Mouse (Mus musculus): Measurements from ENCODE around the gene Cops8.

Cops8 gene

DNA sequence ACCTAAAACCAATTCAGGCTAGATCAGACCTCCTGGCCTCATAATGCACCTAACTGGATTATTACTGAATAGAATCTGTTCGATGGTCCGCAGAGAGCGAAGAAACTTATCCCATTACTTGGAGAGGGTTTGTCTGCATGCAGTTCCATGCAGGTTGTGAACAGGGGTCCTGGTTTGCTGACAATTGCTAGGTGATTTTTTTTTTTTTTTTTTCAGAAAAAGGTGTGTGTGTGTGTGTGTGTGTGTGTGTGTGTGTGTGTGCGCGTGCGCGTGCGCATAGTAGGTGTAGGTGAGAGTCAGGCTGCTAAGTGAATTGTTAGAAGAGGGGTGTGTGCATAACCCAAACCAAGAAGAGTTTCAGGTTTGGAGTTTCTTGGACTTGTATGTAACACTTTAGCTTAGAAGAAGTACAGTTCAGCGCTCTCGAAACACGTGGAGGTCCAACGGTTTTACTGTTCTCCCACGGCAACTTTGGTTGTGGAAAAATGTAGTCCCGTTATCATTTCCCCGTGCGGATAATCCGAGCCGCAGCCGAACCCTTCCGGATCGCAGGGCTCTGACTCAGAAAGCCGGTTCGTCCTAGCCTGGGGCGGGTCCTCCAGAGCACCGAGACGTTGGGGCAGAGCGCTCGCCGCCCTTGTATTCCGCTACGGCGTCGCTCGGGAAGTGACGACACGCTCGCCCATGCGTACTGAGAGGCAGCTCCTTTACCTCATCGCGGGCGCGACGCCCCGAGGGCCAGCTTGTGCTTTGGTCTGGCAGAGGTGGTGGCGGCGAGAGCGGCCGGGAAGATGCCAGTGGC is at the start of gene Cops8:
Gene Cops8 (plus strand): TSS at position 223 of the 802 bp plus-strand sequence.
- Histone ChIP-seq H3K4me1 (replicated peaks; ENCODE audit: low read depth, low read length) (peaks cover 19% of the 10 kb centered on the region), H3K4me3 (replicated peaks; ENCODE audit: low read length) (peak within 1 kb of the TSS; percentile 89), H3K27me3 (ENCODE audit: insufficient read depth, low read length) (peaks cover 6% of the 10 kb centered on the region; the same call in 1 of the 2 replicates), H3K36me3 (ENCODE audit: insufficient read depth, low read length) (peaks cover 32% of the 10 kb centered on the region), H3K9me3 (ENCODE audit: low read length) (no peaks in the 10 kb centered on the region)
- no peak for TF ChIP-seq POU5F1 (IDR thresholded peaks at IDR 0.05; ENCODE audit: borderline replicate concordance, low read length)
- TF ChIP-seq NANOG (IDR thresholded peaks at IDR 0.05; ENCODE audit: borderline replicate concordance, low read length): no peak
- no peak for TF ChIP-seq CTCF (conservative IDR thresholded peaks at IDR 0.05; ENCODE audit: low read length)

DNA sequence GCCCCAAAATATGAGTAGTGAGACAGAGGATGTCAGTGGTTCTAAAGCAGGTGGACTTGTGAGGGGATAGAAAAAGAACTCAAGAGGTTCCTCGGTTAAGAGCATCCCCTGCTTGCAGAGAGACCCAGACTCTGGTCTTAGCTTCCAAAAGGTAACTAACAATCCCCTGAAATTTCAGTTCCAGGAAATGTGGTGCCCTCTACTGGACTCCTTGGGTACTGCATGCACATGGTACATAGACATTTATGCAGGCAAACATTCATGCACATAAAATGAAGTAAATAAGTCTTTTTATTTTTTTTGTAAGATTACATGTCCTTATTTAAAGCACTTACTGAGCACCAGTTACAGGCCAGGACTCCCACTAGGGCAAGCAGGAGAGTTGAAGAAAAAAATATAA is 45.6 kb upstream of the Cops8 start:
- no peaks in the 10 kb centered on the region for H3K36me3 ChIP-seq (ENCODE audit: insufficient read depth, low read length)
- TF ChIP-seq POU5F1 (IDR thresholded peaks at IDR 0.05; ENCODE audit: borderline replicate concordance, low read length) (no peak), CTCF (conservative IDR thresholded peaks at IDR 0.05; ENCODE audit: low read length) (peak; percentile 95), NANOG (IDR thresholded peaks at IDR 0.05; ENCODE audit: borderline replicate concordance, low read length) (no peak)
- H3K4me3 ChIP-seq (replicated peaks; ENCODE audit: low read length): no peak overlapping the region
- H3K9me3 ChIP-seq (ENCODE audit: low read length): no peaks in the 10 kb centered on the region
- peaks cover 11% of the 10 kb centered on the region for H3K4me1 ChIP-seq (replicated peaks; ENCODE audit: low read depth, low read length)
- peaks cover 8% of the 10 kb centered on the region for H3K27me3 ChIP-seq (ENCODE audit: insufficient read depth, low read length)

DNA sequence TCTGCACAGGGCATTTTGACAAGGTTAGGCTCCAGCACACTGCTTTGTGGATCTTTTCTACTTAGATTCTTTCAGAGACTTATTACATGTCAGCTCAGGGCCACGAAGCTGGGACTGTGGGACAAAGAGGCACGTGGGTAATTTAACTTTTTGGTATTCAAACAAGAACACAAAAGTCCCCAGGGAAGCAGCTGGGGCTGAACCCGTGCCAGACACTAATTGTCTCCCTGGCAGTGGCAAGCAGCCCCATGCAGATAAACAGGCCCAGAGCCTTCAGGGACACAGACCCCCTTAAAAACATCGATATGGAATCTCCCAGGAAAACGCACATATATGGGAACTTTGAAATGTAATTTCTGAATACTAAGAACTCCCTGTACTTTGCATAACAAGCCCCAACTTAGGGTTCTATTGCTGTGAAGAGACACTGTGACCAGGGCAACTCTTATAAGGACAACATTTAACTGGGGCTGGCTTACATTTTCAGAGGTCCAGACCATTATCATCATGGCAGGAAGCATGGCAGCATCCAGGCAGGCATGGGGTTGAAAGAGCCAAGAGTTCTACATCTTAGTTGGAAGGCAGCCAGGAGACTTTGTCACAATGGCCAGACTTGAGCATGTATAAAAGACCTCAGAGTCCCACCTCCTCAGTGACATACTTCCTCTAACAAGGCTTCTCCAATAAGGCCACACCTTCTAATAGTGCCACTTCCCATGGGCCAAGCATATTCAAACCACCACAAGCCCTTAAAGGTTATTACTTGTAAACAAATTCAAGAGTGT is 41.6 kb upstream of the Cops8 start:
- peaks cover 11% of the 10 kb centered on the region for H3K4me1 ChIP-seq (replicated peaks; ENCODE audit: low read depth, low read length)
- no peaks in the 10 kb centered on the region for H3K36me3 ChIP-seq (ENCODE audit: insufficient read depth, low read length)
- no peak for TF ChIP-seq CTCF (conservative IDR thresholded peaks at IDR 0.05; ENCODE audit: low read length)
- no peak for TF ChIP-seq POU5F1 (IDR thresholded peaks at IDR 0.05; ENCODE audit: borderline replicate concordance, low read length)
- TF ChIP-seq NANOG (IDR thresholded peaks at IDR 0.05; ENCODE audit: borderline replicate concordance, low read length): no peak
- H3K9me3 ChIP-seq (ENCODE audit: low read length): no peaks in the 10 kb centered on the region
- H3K4me3 ChIP-seq (replicated peaks; ENCODE audit: low read length): no peak overlapping the region
- peaks cover 8% of the 10 kb centered on the region for H3K27me3 ChIP-seq (ENCODE audit: insufficient read depth, low read length)

DNA sequence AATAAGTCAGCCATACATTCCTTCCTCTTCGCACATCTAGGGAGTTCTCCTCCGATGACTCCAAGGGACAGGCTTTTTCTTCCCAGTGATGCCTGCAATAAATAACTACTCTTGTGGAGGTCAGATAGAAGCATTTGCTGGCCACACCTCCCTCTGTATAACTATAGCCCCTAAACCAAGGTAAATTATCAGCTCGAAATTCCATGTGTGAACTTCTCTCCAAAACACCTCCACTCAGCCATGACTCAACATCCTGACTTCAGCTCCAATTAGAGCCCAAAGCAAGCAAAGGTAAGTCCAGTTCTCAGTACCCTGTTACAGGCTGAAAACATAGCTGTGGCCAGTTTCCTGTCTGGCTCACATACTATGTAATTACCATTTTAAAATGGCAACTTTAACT is 38.8 kb upstream of the Cops8 start:
- H3K4me3 ChIP-seq (replicated peaks; ENCODE audit: low read length): no peak overlapping the region
- H3K36me3 ChIP-seq (ENCODE audit: insufficient read depth, low read length): no peaks in the 10 kb centered on the region
- TF ChIP-seq NANOG (IDR thresholded peaks at IDR 0.05; ENCODE audit: borderline replicate concordance, low read length) (no peak), POU5F1 (IDR thresholded peaks at IDR 0.05; ENCODE audit: borderline replicate concordance, low read length) (no peak)
- peaks cover 12% of the 10 kb centered on the region for H3K4me1 ChIP-seq (replicated peaks; ENCODE audit: low read depth, low read length)
- peaks cover 7% of the 10 kb centered on the region for H3K9me3 ChIP-seq (ENCODE audit: low read length)
- peaks cover 8% of the 10 kb centered on the region for H3K27me3 ChIP-seq (ENCODE audit: insufficient read depth, low read length)

DNA sequence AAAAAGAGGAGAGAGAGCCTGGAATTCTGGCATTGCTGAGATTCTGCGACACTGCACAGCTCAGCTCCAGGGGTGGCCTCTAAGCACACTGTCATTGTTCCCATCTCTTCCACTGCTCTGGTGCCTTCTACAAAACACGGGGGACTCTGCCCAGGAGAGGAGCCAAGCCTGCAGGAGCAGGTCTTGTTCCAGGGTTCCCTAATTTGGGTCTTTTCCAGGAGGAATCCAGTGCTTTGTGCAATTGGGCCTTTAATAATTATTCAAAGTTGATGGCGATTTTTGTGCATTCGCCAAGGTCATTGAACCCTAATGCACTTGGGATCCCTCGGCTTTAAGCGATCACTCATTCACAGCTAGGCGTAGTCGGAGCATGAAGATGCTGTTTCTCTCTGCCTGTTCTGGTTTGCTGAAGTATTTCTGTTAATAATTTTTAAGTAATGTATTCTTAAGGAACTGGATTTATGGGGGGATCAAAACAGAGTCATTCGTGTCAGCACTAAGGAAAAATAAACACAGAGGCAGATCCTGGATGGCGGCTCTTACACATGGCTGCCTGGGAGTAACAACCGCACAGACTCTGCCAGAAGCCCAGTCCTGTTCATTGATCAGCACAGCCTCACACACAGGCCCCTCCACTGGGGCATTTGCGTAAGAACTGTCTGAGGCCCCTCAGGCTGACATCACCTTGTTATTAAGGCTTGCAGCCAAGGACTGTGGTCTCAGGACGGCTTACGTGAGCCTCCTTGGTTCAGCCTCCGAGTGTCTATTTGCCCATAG is 35.9 kb upstream of the Cops8 start:
- H3K27me3 ChIP-seq (ENCODE audit: insufficient read depth, low read length): no peaks in the 10 kb centered on the region; the same call in 1 of the 2 replicates
- no peak for TF ChIP-seq NANOG (IDR thresholded peaks at IDR 0.05; ENCODE audit: borderline replicate concordance, low read length)
- no peak for TF ChIP-seq POU5F1 (IDR thresholded peaks at IDR 0.05; ENCODE audit: borderline replicate concordance, low read length)
- TF ChIP-seq CTCF (conservative IDR thresholded peaks at IDR 0.05; ENCODE audit: low read length): no peak
- H3K36me3 ChIP-seq (ENCODE audit: insufficient read depth, low read length): no peaks in the 10 kb centered on the region
- H3K9me3 ChIP-seq (ENCODE audit: low read length): peaks cover 28% of the 10 kb centered on the region
- peaks cover 16% of the 10 kb centered on the region for H3K4me1 ChIP-seq (replicated peaks; ENCODE audit: low read depth, low read length)
- no peak overlapping the region for H3K4me3 ChIP-seq (replicated peaks; ENCODE audit: low read length)

DNA sequence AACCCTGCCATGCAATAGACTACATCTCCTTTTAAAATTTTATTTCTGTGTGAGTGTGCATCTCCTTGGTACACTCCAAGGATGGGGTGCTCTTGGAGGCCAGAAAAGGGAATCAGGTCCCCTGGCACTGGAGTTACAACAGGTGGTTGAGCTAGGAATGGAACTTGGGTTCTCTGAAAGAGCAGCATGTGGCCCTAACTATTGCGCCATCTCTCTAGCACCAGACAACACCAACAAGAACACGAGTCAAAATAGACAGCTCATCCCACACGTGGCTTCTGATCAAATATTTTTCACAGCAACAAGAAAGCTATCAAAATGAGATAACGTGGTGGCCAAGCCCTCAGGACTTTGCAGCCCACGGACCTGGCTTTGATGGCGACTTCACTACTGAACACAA is 28.9 kb upstream of the Cops8 start:
- Histone ChIP-seq H3K27me3 (ENCODE audit: insufficient read depth, low read length) (no peaks in the 10 kb centered on the region), H3K4me3 (replicated peaks; ENCODE audit: low read length) (no peak overlapping the region), H3K36me3 (ENCODE audit: insufficient read depth, low read length) (no peaks in the 10 kb centered on the region), H3K4me1 (replicated peaks; ENCODE audit: low read depth, low read length) (peaks cover 4% of the 10 kb centered on the region; the same call in 1 of the 2 replicates), H3K9me3 (ENCODE audit: low read length) (peaks cover 22% of the 10 kb centered on the region)
- TF ChIP-seq CTCF (conservative IDR thresholded peaks at IDR 0.05; ENCODE audit: low read length) (no peak), NANOG (IDR thresholded peaks at IDR 0.05; ENCODE audit: borderline replicate concordance, low read length) (no peak), POU5F1 (IDR thresholded peaks at IDR 0.05; ENCODE audit: borderline replicate concordance, low read length) (no peak)

DNA sequence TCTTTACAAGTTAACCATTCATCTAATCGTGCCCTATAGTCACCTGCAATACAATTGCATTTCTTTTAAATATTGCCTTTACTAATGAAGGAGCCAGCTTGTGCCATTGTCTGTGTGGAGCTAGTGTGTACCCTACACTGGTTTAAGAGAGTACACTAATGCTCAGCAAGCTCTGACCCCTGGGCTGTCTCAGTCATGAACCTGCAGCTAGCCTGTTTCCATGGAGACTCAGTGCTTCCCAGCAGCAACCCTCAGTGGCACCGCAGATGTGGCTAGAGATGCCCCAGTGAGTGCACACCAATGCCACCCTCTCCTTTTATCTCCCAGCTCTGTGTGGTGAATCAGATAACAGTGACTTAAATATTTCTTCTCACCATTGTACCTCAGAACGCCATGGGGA is 27.9 kb upstream of the Cops8 start:
- TF ChIP-seq CTCF (conservative IDR thresholded peaks at IDR 0.05; ENCODE audit: low read length): no peak
- TF ChIP-seq POU5F1 (IDR thresholded peaks at IDR 0.05; ENCODE audit: borderline replicate concordance, low read length): no peak
- no peak for TF ChIP-seq NANOG (IDR thresholded peaks at IDR 0.05; ENCODE audit: borderline replicate concordance, low read length)
- Histone ChIP-seq H3K36me3 (ENCODE audit: insufficient read depth, low read length) (no peaks in the 10 kb centered on the region), H3K9me3 (ENCODE audit: low read length) (peaks cover 15% of the 10 kb centered on the region), H3K4me1 (replicated peaks; ENCODE audit: low read depth, low read length) (peaks cover 4% of the 10 kb centered on the region; the same call in 1 of the 2 replicates), H3K4me3 (replicated peaks; ENCODE audit: low read length) (no peak overlapping the region), H3K27me3 (ENCODE audit: insufficient read depth, low read length) (no peaks in the 10 kb centered on the region)

DNA sequence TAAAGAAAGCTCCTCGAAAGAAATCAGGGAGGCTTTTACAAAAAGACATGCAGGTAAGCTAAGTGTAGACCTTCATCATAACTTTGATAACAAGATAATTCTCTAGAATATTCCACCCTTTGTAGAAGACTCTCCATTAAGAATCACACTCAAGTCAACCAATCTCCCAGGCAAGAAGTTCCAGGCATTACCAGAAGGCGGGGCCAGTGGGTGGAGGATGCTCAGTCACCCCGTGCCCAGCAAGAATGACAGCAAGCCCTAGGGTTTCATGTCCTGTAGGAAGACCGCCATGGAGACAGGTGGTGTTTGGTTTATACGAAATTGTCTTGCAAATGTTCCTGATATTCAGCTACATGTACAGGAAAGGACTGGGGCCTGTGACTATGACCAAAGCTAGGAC is 25.4 kb upstream of the Cops8 start:
- TF ChIP-seq NANOG (IDR thresholded peaks at IDR 0.05; ENCODE audit: borderline replicate concordance, low read length) (no peak), CTCF (conservative IDR thresholded peaks at IDR 0.05; ENCODE audit: low read length) (peak; percentile 45)
- Histone ChIP-seq H3K9me3 (ENCODE audit: low read length) (no peaks in the 10 kb centered on the region), H3K4me1 (replicated peaks; ENCODE audit: low read depth, low read length) (no peaks in the 10 kb centered on the region), H3K27me3 (ENCODE audit: insufficient read depth, low read length) (no peaks in the 10 kb centered on the region), H3K4me3 (replicated peaks; ENCODE audit: low read length) (no peak overlapping the region), H3K36me3 (ENCODE audit: insufficient read depth, low read length) (no peaks in the 10 kb centered on the region)
